Mouse (Mus musculus): ENCODE data around the gene Fabp3. TPM values are rescaled to one million over a fixed set of nuclear protein-coding genes. Genes with fewer than 3 reads are reported as not detected.
A peak's percentile ranks its signal among the peaks of the same experiment; 100 is the strongest.

The Fabp3 gene
- total and polyA plus RNA-seq, 3 experiments = 5,566 to 6,657 (median 6,234) TPM

- 0 out of 2 replicates have a peak, but pooled peaks cover 1% of the 10 kb centered on the region for H3K4me1 ChIP-seq (ENCODE audit: control insufficient read depth, insufficient read depth, low read length)
- peak in 1 of 2 experiments; percentile 79 for DNase-seq
- no peak overlapping the region; the same call in 1 of the 2 replicates for H3K9ac ChIP-seq (ENCODE audit: low read depth, low read length)
- H3K36me3 ChIP-seq (ENCODE audit: control insufficient read depth, insufficient read depth, low read length) = peaks cover 7% of the 10 kb centered on the region
- H3K27ac ChIP-seq = peak overlapping the region; percentile 94
- TF ChIP-seq CTCF (IDR thresholded peaks at IDR 0.05) (no peak), POLR2A (IDR thresholded peaks at IDR 0.05; ENCODE audit: insufficient read depth, low read depth, low read length) (peak; percentile 66), EP300 (IDR thresholded peaks at IDR 0.05; ENCODE audit: insufficient read depth, low read depth, low read length) (peak; percentile 94)
- intact Hi-C loops (cut with DNase I) = no loop called here
- H3K79me2 ChIP-seq (replicated peaks; ENCODE audit: control insufficient read depth, insufficient read depth, low read length) = no peaks in the 10 kb centered on the region; the same call in 1 of the 2 replicates
- H3K27me3 ChIP-seq (ENCODE audit: control insufficient read depth, insufficient read depth, low read length) = peaks cover 3% of the 10 kb centered on the region; the same call in 1 of the 2 replicates
- H3K4me3 ChIP-seq = peak overlapping the region; percentile 45
- 59% methylated on average over 3 of the region's 3 CpGs for WGBS
Measured at GRCm38 (mm10) chr4:130312526-130312925, 4.1 kb downstream of the Fabp3 start.

- DNase-seq = no peak
- H3K79me2 ChIP-seq (replicated peaks; ENCODE audit: control insufficient read depth, insufficient read depth, low read length) = no peaks in the 10 kb centered on the region; the same call in 1 of the 2 replicates
Measured at GRCm38 (mm10) chr4:130313552-130313951, 5.2 kb downstream of the Fabp3 start.

GRCm38 (mm10) chr4:130315771-130316527 is 7.6 kb downstream of the Fabp3 start:
- Histone ChIP-seq H3K9ac (ENCODE audit: low read depth, low read length) (no peak overlapping the region), H3K79me2 (replicated peaks; ENCODE audit: control insufficient read depth, insufficient read depth, low read length) (no peaks in the 10 kb centered on the region), H3K4me3 (no peak overlapping the region), H3K36me3 (ENCODE audit: control insufficient read depth, insufficient read depth, low read length) (peaks cover 7% of the 10 kb centered on the region), H3K27ac (peak overlapping the region; percentile 27), H3K4me1 (ENCODE audit: control insufficient read depth, insufficient read depth, low read length) (0 out of 2 replicates have a peak, but pooled peaks cover 1% of the 10 kb centered on the region), H3K27me3 (ENCODE audit: control insufficient read depth, insufficient read depth, low read length) (no peaks in the 10 kb centered on the region)
- WGBS = 43% methylated on average over 13 of the region's 13 CpGs
- peak; percentile 11 for TF ChIP-seq POLR2A (IDR thresholded peaks at IDR 0.05; ENCODE audit: insufficient read depth, low read depth, low read length)
- TF ChIP-seq CTCF (IDR thresholded peaks at IDR 0.05) = no peak
- no peak for TF ChIP-seq EP300 (IDR thresholded peaks at IDR 0.05; ENCODE audit: insufficient read depth, low read depth, low read length)
- DNase-seq = no peak
- intact Hi-C loops (cut with DNase I) = no loop called here

More at GRCm38 (mm10) chr4:130313552-130313951, 5.2 kb downstream of the Fabp3 start:
- Histone ChIP-seq H3K9ac (ENCODE audit: low read depth, low read length) (no peak overlapping the region), H3K27me3 (ENCODE audit: control insufficient read depth, insufficient read depth, low read length) (peaks cover 3% of the 10 kb centered on the region; the same call in 1 of the 2 replicates), H3K36me3 (ENCODE audit: control insufficient read depth, insufficient read depth, low read length) (peaks cover 7% of the 10 kb centered on the region), H3K27ac (peak overlapping the region; percentile 63), H3K4me3 (no peak overlapping the region), H3K4me1 (ENCODE audit: control insufficient read depth, insufficient read depth, low read length) (0 out of 2 replicates have a peak, but pooled peaks cover 1% of the 10 kb centered on the region)
- intact Hi-C loops (cut with DNase I) = no loop called here
- no peak for TF ChIP-seq EP300 (IDR thresholded peaks at IDR 0.05; ENCODE audit: insufficient read depth, low read depth, low read length)
- TF ChIP-seq CTCF (IDR thresholded peaks at IDR 0.05) = no peak
- peak; percentile 27; the same call in 1 of the 2 replicates for TF ChIP-seq POLR2A (IDR thresholded peaks at IDR 0.05; ENCODE audit: insufficient read depth, low read depth, low read length)
- 60% methylated on average over 4 of the region's 4 CpGs for WGBS

- H3K36me3 ChIP-seq (ENCODE audit: control insufficient read depth, insufficient read depth, low read length) = peaks cover 7% of the 10 kb centered on the region
- H3K4me1 ChIP-seq (ENCODE audit: control insufficient read depth, insufficient read depth, low read length) = 0 out of 2 replicates have a peak, but pooled peaks cover 1% of the 10 kb centered on the region
- TF ChIP-seq CTCF (IDR thresholded peaks at IDR 0.05) (peak; percentile 22), POLR2A (IDR thresholded peaks at IDR 0.05; ENCODE audit: insufficient read depth, low read depth, low read length) (no peak), EP300 (IDR thresholded peaks at IDR 0.05; ENCODE audit: insufficient read depth, low read depth, low read length) (0 out of 2 replicates have a peak, but pooled peaks have one; percentile 15)
- intact Hi-C loops (cut with DNase I) = no loop called here
- DNase-seq = no peak
- WGBS = 61% methylated on average over 10 of the region's 10 CpGs
- H3K4me3 ChIP-seq = no peak overlapping the region
- H3K79me2 ChIP-seq (replicated peaks; ENCODE audit: control insufficient read depth, insufficient read depth, low read length) = no peaks in the 10 kb centered on the region
- H3K27ac ChIP-seq = 0 out of 2 replicates have a peak overlapping the region, but pooled peaks have one; percentile 17
- no peaks in the 10 kb centered on the region for H3K27me3 ChIP-seq (ENCODE audit: control insufficient read depth, insufficient read depth, low read length)
- no peak overlapping the region for H3K9ac ChIP-seq (ENCODE audit: low read depth, low read length)
Measured at GRCm38 (mm10) chr4:130316691-130317090, 8.3 kb downstream of the Fabp3 start.

GRCm38 (mm10) chr4:130318122-130318521 is 9.7 kb downstream of the Fabp3 start:
- TF ChIP-seq CTCF (IDR thresholded peaks at IDR 0.05) (no peak), EP300 (IDR thresholded peaks at IDR 0.05; ENCODE audit: insufficient read depth, low read depth, low read length) (no peak), POLR2A (IDR thresholded peaks at IDR 0.05; ENCODE audit: insufficient read depth, low read depth, low read length) (no peak)

More at GRCm38 (mm10) chr4:130318122-130318521, 9.7 kb downstream of the Fabp3 start:
- Histone ChIP-seq H3K27me3 (ENCODE audit: control insufficient read depth, insufficient read depth, low read length) (no peaks in the 10 kb centered on the region), H3K36me3 (ENCODE audit: control insufficient read depth, insufficient read depth, low read length) (peaks cover 3% of the 10 kb centered on the region), H3K79me2 (replicated peaks; ENCODE audit: control insufficient read depth, insufficient read depth, low read length) (no peaks in the 10 kb centered on the region), H3K27ac (no peak overlapping the region), H3K4me3 (no peak overlapping the region), H3K9ac (ENCODE audit: low read depth, low read length) (no peak overlapping the region), H3K4me1 (ENCODE audit: control insufficient read depth, insufficient read depth, low read length) (0 out of 2 replicates have a peak, but pooled peaks cover 1% of the 10 kb centered on the region)
- intact Hi-C loops (cut with DNase I) = no loop called here
- no peak for DNase-seq
- WGBS = 76% methylated on average over 3 of the region's 3 CpGs

Data from heart, adult 2 months (tissue).